Mouse (Mus musculus): ENCODE measurements at regions not wholly inside any gene's neighbourhood (a gene's known extent, or its start where the extent isn't known, plus 50 kb on each side); places are given as distances from the start of the nearest gene placed in this dataset.

GRCm38 (mm10) chr8:42973619-42974539, 167.4 kb downstream of the Triml1 start:
- no peak for DNase-seq

GRCm38 (mm10) chr8:42972545-42972944, 168.7 kb downstream of the Triml1 start:
- DNase-seq, result no peak

GRCm38 (mm10) chr8:42967862-42968395, 173.4 kb downstream of the Triml1 start:
- DNase-seq, result no peak

GRCm38 (mm10) chr8:42964507-42964906, 176.8 kb downstream of the Triml1 start:
- DNase-seq, result no peak

- no peak for DNase-seq
These were observed 183.1 kb downstream of the Triml1 start for GRCm38 (mm10) chr8:42958052-42958805.

- no peak for DNase-seq
These were observed 208.7 kb downstream of the Triml1 start for GRCm38 (mm10) chr8:42932609-42933008.

- DNase-seq, result no peak
These were observed 249.6 kb downstream of the Triml1 start for GRCm38 (mm10) chr8:42891658-42892057.

- DNase-seq, result no peak
These were observed 254.8 kb downstream of the Triml1 start for GRCm38 (mm10) chr8:42886516-42886915.

GRCm38 (mm10) chr8:42870262-42870661, 271.0 kb downstream of the Triml1 start:
- DNase-seq, result peak; percentile 41

Data from cerebellum, adult 9-11 months (tissue).